Mouse (Mus musculus) left cerebral cortex, postnatal 14 days (tissue): ENCODE measurements around the gene Actrt3. TPM values are rescaled to one million over a fixed set of nuclear protein-coding genes. Genes with fewer than 3 reads are reported as not detected.
"Not testable (repeated sequence)": the region's sequence is repeated elsewhere in the genome, so short reads cannot be mapped to it uniquely, and the experiment has no call there.

Experiments
- DNase-seq, 2 experiments: peaks; one replicate each; pipeline ENCODE4 v3.0.0; 2021 to 2022; ENCODE audit warnings: low spot score in 2 of 2, mixed read lengths in 1 of 2
- intact Hi-C: fragments of 180-260 bp; cut with DNase I; formaldehyde crosslinking; loops from one replicate; pipeline ENCODE4 v1.15.1; 2025
- total RNA-seq, 2 experiments: library from RNA; stranded (reverse); gene quantifications; 2 replicates each; pipeline ENCODE4 v1.2.3; 2021

The Actrt3 gene
- total RNA-seq, 2 experiments from 2014 or later, result 0.57 to 0.72 TPM

DNA sequence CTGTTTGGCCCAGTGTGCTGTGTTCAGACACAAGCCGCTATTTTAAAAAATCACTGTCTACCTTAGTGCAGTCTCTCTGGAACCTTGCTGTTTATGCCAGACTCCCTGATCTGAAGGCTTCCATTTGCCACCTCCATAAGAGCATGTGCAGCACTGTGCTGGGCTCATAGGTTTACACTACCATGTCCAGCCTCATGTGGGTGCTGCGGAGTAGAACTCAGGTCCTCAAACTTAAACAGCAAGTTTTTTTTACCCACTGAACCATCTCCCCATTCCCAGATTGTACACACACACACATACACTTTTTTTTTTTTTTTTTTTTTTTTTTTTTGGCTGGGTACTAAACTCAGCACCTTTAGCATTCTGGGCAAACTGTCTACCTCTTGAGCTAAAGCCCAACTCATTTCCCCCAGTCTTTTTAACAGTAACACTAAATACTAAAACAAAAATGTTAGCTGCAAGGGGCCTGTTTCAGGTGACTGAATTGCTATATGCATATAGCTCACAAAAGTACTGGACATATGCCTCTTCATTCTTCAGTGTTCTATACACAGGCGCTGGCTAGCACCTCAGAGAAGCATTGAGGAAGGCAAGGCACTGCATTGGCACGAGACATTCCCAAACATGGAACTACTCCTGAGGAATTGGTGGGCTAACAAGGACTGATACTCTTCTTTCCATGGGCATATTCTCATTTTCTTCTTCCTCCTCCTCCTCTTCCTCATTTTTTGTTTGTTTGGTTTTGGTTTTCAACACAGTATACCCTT lies 5.8 kb downstream of the Actrt3 start:
- intact Hi-C loops, result loop anchor here (2.0 kb wide), 1 partner anchor 547 kb away; no protein-coding TSS in a partner anchor
- DNase-seq, result no peak

DNA sequence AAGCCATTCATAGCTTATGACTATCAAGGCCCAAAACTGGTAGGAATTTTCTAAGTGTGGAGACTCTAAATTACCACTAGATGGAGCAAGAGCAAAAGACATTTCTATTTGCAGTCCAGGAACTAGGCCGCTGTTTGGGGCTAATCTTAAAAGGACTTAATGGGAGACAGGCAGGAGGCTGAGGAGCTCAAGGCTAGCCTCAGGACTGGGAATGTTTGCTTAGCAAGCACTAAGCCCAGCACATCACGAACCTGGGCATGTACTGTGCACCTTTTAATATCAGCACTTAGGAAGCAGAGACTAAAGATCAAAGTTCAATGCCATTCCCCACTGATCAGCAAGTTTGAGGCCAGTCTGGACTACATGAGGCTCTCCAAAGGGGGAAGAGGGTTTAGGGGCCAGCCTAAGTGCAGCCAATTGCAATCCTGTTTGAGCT lies 7.3 kb downstream of the Actrt3 start:
- intact Hi-C loops, result loop anchor here (2.0 kb wide), 1 partner anchor 548 kb away; no protein-coding TSS in a partner anchor
- peak in 1 of 2 experiments; percentile 53 for DNase-seq

DNA sequence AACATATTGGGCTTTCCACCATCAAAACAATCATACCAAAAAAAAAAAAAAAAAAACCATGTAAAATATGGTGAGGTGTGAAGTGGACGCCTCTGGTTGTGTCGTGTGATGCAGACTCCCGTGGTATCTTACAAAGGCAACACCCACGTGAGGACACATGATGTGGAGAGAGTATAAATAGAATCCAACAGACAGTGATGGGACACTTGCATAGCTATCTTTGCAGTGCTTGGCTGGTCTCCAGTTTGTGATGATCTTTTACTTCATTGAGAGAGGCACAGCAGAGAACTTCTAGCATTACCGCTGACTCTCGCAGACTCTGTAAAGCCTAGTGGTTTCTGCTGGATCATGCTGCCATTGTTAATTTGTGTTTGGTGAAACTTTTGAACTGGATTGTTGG lies 10.9 kb downstream of the Actrt3 start:
- intact Hi-C loops, result no loop called here
- no peak for DNase-seq

DNA sequence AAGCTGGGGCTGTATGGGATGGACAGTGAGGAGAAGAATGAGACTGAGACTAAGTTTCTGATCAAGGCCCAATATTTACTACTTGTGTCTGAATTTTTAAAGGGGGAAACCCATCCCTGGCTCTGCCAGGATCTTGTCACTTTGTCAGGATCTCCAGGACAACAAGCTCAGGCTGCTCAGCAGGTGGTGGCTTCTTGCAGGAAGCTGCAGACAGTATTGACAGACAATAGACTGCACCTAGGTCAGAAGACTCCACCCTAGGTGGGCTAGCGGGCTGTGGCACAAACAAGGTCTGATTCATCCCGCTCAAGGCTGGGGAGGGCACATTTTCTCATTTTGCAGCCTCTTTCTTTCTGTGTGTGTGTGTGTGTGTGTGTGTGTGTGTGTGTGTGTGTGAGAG lies 26.2 kb downstream of the Actrt3 start:
- intact Hi-C loops, result no loop called here
- no peak for DNase-seq

DNA sequence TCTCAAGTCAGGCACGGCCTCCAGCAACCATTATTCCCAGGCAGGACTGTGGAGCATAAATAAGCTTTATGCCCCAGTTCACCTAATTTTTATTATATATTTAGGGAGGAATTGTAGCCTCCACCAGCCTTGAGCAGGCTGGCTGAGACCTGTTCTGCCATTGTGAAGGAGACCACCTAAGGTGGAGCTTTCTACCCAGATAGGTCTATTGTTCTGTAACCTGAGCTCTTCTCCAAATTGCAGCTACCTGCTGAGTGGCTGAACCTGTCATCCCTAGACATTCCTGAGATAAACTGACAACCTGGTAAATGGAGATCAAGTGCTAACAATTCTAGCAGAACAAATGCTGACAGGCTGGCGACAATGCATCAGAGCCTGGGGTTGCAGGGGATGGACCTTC lies 33.4 kb downstream of the Actrt3 start:
- DNase-seq, intact Hi-C loops: not testable (repeated sequence)

DNA sequence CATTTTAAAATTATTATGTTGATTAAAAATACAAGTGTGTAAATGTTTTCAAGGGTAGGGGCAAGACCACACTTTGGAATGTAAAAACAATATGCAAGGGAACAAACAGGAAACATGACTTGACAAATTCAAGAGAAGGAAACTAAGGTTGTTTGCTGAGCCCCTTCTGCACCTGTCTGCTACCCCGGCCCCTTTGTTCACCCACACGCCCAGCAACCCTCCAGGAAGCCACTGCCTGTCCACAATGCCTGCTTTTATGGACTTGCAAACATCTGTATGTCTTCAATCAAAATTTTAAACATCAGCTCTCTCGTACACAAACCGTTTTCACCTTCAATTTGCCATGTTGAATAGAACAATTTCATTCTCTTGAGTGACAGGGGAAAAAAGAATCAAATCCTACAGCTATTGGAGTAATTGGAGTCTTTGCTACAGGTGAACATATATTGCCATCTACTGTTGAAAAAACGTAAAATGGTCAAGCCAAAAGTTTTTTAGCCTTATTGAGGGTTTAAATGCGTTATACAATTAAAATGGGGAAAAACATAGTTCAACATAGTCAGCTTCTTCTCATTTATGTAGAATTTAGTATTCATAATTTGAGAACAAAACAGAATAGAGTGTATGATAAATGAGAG lies 38.9 kb downstream of the Actrt3 start:
- no peak for DNase-seq
- intact Hi-C loops, result no loop called here

DNA sequence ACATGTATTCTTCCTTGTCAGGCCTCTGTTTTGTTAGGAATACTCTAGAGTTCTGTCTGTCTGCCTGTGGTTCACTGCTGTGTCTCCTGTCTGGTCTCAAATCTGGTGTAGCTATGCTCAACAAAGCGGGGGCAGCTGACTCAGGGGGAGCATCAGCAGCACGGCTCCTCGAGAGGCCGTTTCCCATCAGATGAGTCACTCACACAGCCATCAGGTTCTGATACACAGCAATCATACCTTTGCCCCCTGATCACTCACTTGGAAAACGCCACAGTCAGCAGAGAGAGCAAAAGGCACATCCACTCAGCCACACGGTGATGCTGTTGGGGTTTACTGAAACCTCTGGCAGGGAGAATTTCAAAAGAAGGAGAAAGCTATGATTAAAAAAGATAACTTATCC lies 46.0 kb downstream of the Actrt3 start:
- intact Hi-C loops, result loop anchor here (10.0 kb wide), 2 partner anchors 739 to 799 kb away; no protein-coding TSS in a partner anchor
- DNase-seq, result no peak

DNA sequence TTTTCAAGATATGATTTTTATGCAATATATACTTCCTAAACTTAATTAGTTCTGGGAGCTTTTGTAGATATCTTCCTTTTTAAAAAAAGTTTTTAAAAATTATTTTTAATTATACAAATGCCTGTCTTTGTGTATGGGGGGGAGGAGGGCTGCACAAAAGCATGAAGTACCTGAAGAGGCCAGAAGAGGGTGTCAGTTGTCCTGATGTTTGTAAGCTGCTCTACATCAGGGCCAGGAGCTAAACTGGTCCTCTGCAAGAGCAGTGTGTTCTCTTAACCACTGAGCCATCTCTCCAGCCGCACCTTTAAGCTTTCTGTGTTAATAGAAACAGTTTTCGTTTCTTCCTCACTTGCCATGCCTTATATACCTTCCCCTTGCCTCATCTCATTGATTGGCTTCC lies 49.5 kb downstream of the Actrt3 start:
- peak in 1 of 2 experiments; percentile 12 for DNase-seq
- intact Hi-C loops, result loop anchor here (10.0 kb wide), 2 partner anchors 735 to 795 kb away; no protein-coding TSS in a partner anchor

DNA sequence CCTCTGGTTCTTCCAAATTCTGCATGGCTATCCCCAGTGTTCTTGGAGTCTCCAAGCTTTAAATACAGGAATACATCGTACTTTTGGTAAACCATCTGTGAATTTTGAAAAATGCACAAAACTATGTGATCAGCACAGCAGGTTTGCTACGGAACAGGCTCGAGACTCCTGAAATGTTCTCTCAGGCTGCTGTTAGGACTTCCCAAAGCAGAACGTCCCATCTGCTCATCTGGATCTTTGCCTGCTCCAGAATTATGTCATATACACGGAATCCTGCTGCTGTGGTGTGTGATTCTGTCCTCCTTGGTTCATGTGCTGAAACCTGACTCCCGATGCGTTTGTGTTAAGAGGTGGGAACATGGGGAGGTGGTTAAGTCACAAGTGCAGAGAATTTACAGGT lies 50.8 kb downstream of the Actrt3 start:
- DNase-seq, result peak; percentile 33 to 36
- intact Hi-C loops, result no loop called here

DNA sequence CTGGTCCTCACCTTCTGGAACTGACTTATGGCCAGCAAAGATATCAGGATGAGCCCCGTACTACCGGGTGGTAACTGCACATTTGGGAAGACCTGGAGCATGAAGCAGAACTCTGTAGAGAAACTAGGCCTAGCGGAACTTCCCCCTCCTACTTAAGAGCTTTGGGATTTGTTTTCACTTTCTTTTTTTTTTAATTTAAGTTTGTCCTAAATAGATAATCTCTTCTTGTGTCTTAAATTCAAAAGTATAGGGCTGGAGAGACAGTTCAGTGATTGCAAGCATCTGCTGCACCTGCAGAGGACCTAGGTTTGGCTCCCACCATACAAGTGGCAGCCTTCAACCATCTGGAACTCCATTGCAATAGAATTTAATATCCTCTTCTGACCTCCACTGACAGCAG lies 51.8 kb downstream of the Actrt3 start, which contains the start of gene Mecom:
Mecom (minus strand) TSS at position 101 of the 400 bp plus-strand sequence.
- no peak for DNase-seq
- intact Hi-C loops, result no loop called here

Other genes starting within 250 kb of the Actrt3 start
- gene Mecom, start 51.9 kb downstream of the Actrt3 start, total RNA-seq, result 1 to 10 TPM; 5.2 to 6.0 TPM
- 10 to 100 TPM; 15.5 to 17.3 TPM for gene Mynn, start 2.1 kb upstream of the Actrt3 start, total RNA-seq
- not detected for gene Lrriq4, start 44.6 kb upstream of the Actrt3 start, total RNA-seq
- under 1 TPM in 1 of 2 experiments, not detected in 1; 0.18 TPM for gene Lrrc34, start 47.9 kb upstream of the Actrt3 start, total RNA-seq
- not detected for gene Lrrc31, start 99.9 kb upstream of the Actrt3 start, total RNA-seq
- under 1 TPM in 1 of 2 experiments, not detected in 1; 0.11 TPM for gene Samd7, start 146.4 kb upstream of the Actrt3 start, total RNA-seq
- 100 to 1,000 TPM; 101 to 111 TPM for gene Sec62, start 192.9 kb upstream of the Actrt3 start, total RNA-seq